Mouse (Mus musculus) limb, embryonic 14.5 days (tissue): ENCODE measurements at regions not wholly inside any gene's neighbourhood (a gene's known extent, or its start where the extent isn't known, plus 50 kb on each side); places are given as distances from the start of the nearest gene placed in this dataset.

ENCODE experiments used
- ATAC-seq: fragments of 200-750 bp; cut with Nextera tagmentation; 2 replicates; pipeline ENCODE4 v1.8.0; 2017; ENCODE audit warnings: low read depth, moderate number of reproducible peaks, moderate TSS enrichment; ENCODE audit not compliant: low FRiP score
- DNase-seq: peaks from one replicate; pipeline ENCODE4 v3.0.0-alpha.2; 2015; ENCODE audit warnings: low spot score
- H3K27ac ChIP-seq: fragments of 300-500 bp; sonication (generic); replicated peaks from 2 replicates; pipeline ENCODE4 v1.5.1; 2014; ENCODE audit warnings: low read depth, mild to moderate bottlenecking, low read length, moderate library complexity, mixed read lengths
- H3K27me3 ChIP-seq: fragments of 300-500 bp; sonication (generic); 2 replicates; pipeline ENCODE4 v1.6.1; 2014; ENCODE audit warnings: low read length, mixed read lengths; ENCODE audit not compliant: control insufficient read depth, insufficient read depth
- H3K36me3 ChIP-seq: fragments of 300-500 bp; sonication (generic); 2 replicates; pipeline ENCODE4 v1.6.1; 2014; ENCODE audit warnings: mild to moderate bottlenecking, low read length, moderate library complexity, mixed read lengths; ENCODE audit not compliant: control insufficient read depth, insufficient read depth
- H3K4me1 ChIP-seq: fragments of 300-500 bp; sonication (generic); 2 replicates; pipeline ENCODE4 v1.6.1; 2014; ENCODE audit warnings: antibody characterized with exemption, low read length, mixed read lengths; ENCODE audit not compliant: control insufficient read depth, insufficient read depth
- H3K4me2 ChIP-seq: fragments of 300-500 bp; sonication (generic); replicated peaks from 2 replicates; pipeline ENCODE4 v1.6.1; 2014; ENCODE audit warnings: low read depth, mild to moderate bottlenecking, low read length, moderate library complexity; ENCODE audit not compliant: severe bottlenecking
- H3K4me3 ChIP-seq: fragments of 300-500 bp; sonication (generic); replicated peaks from 2 replicates; pipeline ENCODE4 v1.5.1; 2014; ENCODE audit warnings: low read length
- H3K9ac ChIP-seq: fragments of 300-500 bp; sonication (generic); 2 replicates; pipeline ENCODE4 v1.6.1; 2014; ENCODE audit warnings: mild to moderate bottlenecking, low read depth, low read length, moderate library complexity; ENCODE audit not compliant: severe bottlenecking
- H3K9me3 ChIP-seq: fragments of 300-500 bp; sonication (generic); 2 replicates; pipeline ENCODE4 v1.6.1; 2016; ENCODE audit warnings: low read length; ENCODE audit not compliant: control insufficient read depth
- POLR2A ChIP-seq: fragments of 200-500 bp; IDR thresholded peaks from 2 replicates; pipeline ENCODE4 v1.8.0; 2012; ENCODE audit warnings: inconsistent platforms, mild to moderate bottlenecking, moderate library complexity, borderline replicate concordance; ENCODE audit not compliant: insufficient read depth, insufficient read length; ENCODE audit errors: extremely low read depth
- WGBS: fragments of 180-500 bp; shearing (Covaris S2); extraction: QIAGEN DNeasy Blood & Tissue Kit; methylation state at CpG from one replicate; pipeline ENCODE4 v1.1.7; 2014; 5-methylcytosine and 5-hydroxymethylcytosine counted together

DNA sequence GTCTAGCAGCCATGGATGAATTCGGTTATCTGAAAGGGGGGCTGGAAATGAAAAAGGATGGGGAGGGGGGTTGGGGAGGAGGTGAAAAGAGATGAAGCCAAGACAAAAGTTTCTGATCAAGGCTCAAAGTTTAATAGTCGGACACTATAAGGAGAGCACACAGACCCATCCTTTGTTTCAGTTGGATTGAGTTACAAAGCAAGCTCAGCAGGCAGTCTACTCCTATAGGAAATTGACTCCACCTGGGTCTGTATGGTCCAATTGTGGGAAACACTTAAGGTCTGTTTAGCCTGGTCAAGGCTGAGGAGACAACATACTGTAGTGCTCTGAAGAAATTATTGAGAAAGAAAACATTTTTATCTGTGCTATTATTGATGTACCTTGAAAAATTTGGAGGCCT lies 1029.8 kb downstream of the Pcdh9 start:
- Histone ChIP-seq H3K4me3 (no peak overlapping the region), H3K4me1 (no peaks in the 10 kb centered on the region), H3K9ac (no peak overlapping the region), H3K36me3 (no peaks in the 10 kb centered on the region), H3K27ac (no peak overlapping the region), H3K4me2 (no peak overlapping the region), H3K27me3 (no peaks in the 10 kb centered on the region), H3K9me3 (no peaks in the 10 kb centered on the region)
- WGBS = 72% methylated on average over 2 of the region's 2 CpGs
- no peak for ATAC-seq
- DNase-seq = no peak
- no peak for TF ChIP-seq POLR2A

DNA sequence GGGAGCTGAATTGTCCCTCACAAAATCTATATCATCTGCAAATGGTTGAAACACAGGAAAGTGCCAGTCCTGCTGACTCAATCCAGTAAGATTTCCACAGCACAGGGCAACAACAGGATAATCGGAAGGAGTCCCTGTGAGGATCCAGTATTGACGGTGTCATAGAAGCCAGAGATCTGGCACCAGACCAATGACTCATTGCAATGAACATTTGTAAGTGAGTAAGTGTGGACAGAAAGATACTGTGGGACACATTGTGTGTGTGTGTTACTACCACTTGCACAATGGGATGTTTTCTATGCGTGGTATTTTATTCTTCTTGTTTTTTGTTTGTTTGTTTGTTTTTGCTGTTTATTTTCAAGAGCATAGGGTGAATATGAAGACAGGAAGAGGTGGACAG lies 1056.8 kb downstream of the Pcdh9 start:
- Histone ChIP-seq H3K4me2 (no peak overlapping the region), H3K9me3 (no peaks in the 10 kb centered on the region), H3K4me3 (no peak overlapping the region), H3K27ac (no peak overlapping the region), H3K4me1 (no peaks in the 10 kb centered on the region), H3K27me3 (no peaks in the 10 kb centered on the region), H3K36me3 (no peaks in the 10 kb centered on the region), H3K9ac (no peak overlapping the region)
- no peak for TF ChIP-seq POLR2A
- no peak for ATAC-seq
- no peak for DNase-seq
- 91% methylated on average over 3 of the region's 3 CpGs for WGBS

DNA sequence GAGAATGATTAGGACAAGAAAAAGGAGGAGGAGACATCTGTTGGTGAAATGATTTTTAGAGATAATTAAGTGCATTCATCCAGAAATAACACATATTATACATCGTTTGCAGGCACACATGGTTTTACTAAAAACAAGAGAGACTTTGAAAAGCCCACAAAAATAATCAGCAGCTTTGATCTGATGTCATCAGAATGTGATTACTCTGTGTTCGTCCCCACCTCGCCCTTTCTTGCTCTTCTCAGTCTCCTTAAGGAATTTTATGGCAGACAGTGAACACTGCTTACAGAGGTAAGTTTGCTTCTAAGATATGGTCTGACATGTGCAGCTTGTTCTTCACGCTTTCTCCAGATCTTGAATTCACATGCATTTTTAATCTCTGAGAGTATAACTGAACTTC lies 1061.3 kb downstream of the Pcdh9 start:
- no peaks in the 10 kb centered on the region for H3K9me3 ChIP-seq
- 27% methylated on average over 4 of the region's 4 CpGs for WGBS
- H3K27ac ChIP-seq = no peak overlapping the region
- H3K4me3 ChIP-seq = no peak overlapping the region
- H3K27me3 ChIP-seq = no peaks in the 10 kb centered on the region
- no peaks in the 10 kb centered on the region for H3K4me1 ChIP-seq
- ATAC-seq = no peak
- peak; percentile 11 for DNase-seq
- H3K4me2 ChIP-seq = no peak overlapping the region
- no peak for TF ChIP-seq POLR2A
- H3K9ac ChIP-seq = no peak overlapping the region
- no peaks in the 10 kb centered on the region for H3K36me3 ChIP-seq

DNA sequence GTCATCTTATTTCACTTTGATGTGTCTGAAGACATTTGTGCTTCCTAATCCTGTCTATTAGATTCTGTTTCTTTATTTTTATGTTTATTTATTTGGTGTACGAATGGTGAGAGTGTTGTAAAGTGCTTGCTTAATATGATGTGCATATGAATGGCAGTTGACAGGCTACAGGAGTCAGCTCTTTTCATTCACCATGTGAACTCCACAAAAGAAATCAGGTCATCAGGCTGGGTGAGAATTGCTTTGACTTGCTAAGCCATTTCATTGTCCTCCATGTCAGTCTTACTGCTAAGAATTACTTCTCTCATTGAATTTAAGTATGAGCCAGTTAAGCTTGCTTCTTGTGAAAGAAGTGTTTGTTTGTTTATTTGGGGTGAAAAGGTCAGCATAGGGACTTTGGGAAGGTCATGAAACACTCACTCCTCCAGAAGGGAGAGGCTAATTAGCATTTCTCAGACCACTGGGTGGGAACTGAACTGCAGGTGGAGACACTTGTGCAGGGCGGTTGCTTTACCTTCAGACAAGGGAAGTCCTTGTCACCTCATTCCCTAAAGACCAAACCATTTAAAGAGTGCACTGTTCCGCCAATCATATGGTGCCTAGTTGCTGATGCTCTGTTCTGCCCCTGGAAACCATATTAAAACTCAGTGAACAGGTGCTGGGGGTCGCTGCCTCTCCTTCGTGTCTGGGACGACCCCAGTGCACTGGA lies 1063.7 kb downstream of the Pcdh9 start:
- Histone ChIP-seq H3K27me3 (no peaks in the 10 kb centered on the region), H3K4me2 (no peak overlapping the region), H3K4me1 (no peaks in the 10 kb centered on the region), H3K36me3 (no peaks in the 10 kb centered on the region), H3K27ac (no peak overlapping the region), H3K9ac (no peak overlapping the region), H3K9me3 (no peaks in the 10 kb centered on the region), H3K4me3 (no peak overlapping the region)
- no peak for DNase-seq
- ATAC-seq = no peak
- WGBS = 64% methylated on average over 6 of the region's 6 CpGs
- TF ChIP-seq POLR2A = no peak

- no peaks in the 10 kb centered on the region for H3K36me3 ChIP-seq
- no peaks in the 10 kb centered on the region for H3K27me3 ChIP-seq
- H3K4me2 ChIP-seq = no peak overlapping the region
- H3K4me1 ChIP-seq = no peaks in the 10 kb centered on the region
- ATAC-seq (no peak), DNase-seq (no peak)
- H3K4me3 ChIP-seq = no peak overlapping the region
- WGBS = 69% methylated on average over 2 of the region's 2 CpGs
- no peak overlapping the region for H3K9ac ChIP-seq
- no peak for TF ChIP-seq POLR2A
- no peaks in the 10 kb centered on the region for H3K9me3 ChIP-seq
- H3K27ac ChIP-seq = no peak overlapping the region
These were observed 1070.4 kb downstream of the Pcdh9 start for GRCm38 (mm10) chr14:92820061-92820460.
